Mouse (Mus musculus): ENCODE results near the gene Kctd4. TPM values are rescaled to one million over a fixed set of nuclear protein-coding genes. Genes with fewer than 3 reads are reported as not detected.

Gene Kctd4
- polyA plus RNA-seq, 1 experiment from 2014 or later: 0.29 TPM

DNA sequence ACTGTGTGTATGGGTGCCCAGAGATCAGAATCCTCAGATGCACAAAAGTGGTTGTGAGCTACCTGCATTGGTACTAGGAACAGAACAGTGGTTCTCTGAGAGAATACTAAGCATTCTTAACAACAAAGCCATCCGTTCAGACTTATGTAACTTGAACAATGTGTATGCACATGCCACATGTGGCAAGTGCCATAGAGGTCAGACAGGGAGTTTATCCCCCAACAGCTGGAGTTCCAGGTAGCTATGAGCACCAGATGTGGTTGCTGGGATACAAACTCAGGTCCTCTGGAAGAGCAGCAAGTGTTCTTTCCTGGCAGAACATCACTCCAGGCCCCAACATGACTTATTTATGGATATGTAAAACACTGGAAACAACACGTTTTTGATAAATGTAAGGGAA lies 1.8 kb upstream of the Kctd4 start:
- Histone ChIP-seq H3K4me3 (no peak overlapping the region), H3K27ac (ENCODE audit: poor library complexity, severe bottlenecking) (no peak overlapping the region), H3K9me3 (replicated peaks) (no peaks in the 10 kb centered on the region), H3K9ac (no peak overlapping the region), H3K4me1 (replicated peaks) (no peaks in the 10 kb centered on the region), H3K27me3 (replicated peaks) (no peaks in the 10 kb centered on the region), H3K36me3 (0 out of 2 replicates have a peak, but pooled peaks cover 4% of the 10 kb centered on the region), H3K4me2 (no peak overlapping the region)
- ATAC-seq (ENCODE audit: insufficient number of reproducible peaks, low FRiP score): no peak
- 70% methylated on average over 2 of the region's 2 CpGs for WGBS

GRCm38 (mm10) chr14:75962250-75962649 lies 7.4 kb downstream of the Kctd4 start:
- Histone ChIP-seq H3K4me3 (no peak overlapping the region), H3K27me3 (replicated peaks) (no peaks in the 10 kb centered on the region), H3K27ac (ENCODE audit: poor library complexity, severe bottlenecking) (no peak overlapping the region), H3K9ac (no peak overlapping the region), H3K9me3 (replicated peaks) (no peaks in the 10 kb centered on the region), H3K36me3 (no peaks in the 10 kb centered on the region), H3K4me2 (no peak overlapping the region), H3K4me1 (replicated peaks) (no peaks in the 10 kb centered on the region)
- ATAC-seq (ENCODE audit: insufficient number of reproducible peaks, low FRiP score): no peak
- WGBS: 89% methylated on average over 9 of the region's 9 CpGs

DNA sequence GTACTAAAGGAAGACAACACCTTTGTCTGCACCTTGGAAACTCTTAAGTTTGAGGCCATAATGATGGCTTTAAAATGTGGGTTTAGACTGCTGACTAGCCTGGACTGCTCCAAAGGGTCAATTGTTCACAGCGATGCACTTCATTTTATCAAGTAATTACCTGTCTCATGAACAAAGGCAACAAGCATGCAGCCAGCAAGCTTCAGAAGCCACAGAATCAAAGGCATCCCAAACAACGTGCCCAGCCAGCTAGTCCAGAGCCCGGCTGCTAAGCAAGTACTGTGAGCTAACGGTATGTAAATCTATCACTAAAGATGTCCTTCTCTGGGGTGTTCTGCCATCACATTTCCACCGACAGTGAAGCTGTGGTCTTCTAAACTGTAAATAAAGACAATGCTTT lies 8.4 kb downstream of the Kctd4 start:
- no peaks in the 10 kb centered on the region for H3K9me3 ChIP-seq (replicated peaks)
- 0 out of 2 replicates have a peak, but pooled peaks cover 2% of the 10 kb centered on the region for H3K4me1 ChIP-seq (replicated peaks)
- H3K4me3 ChIP-seq: no peak overlapping the region
- ATAC-seq (ENCODE audit: insufficient number of reproducible peaks, low FRiP score): no peak
- H3K27ac ChIP-seq (ENCODE audit: poor library complexity, severe bottlenecking): no peak overlapping the region
- WGBS: 80% methylated on average over 5 of the region's 5 CpGs
- no peaks in the 10 kb centered on the region for H3K36me3 ChIP-seq
- H3K9ac ChIP-seq: no peak overlapping the region
- no peaks in the 10 kb centered on the region for H3K27me3 ChIP-seq (replicated peaks)
- H3K4me2 ChIP-seq: no peak overlapping the region

DNA sequence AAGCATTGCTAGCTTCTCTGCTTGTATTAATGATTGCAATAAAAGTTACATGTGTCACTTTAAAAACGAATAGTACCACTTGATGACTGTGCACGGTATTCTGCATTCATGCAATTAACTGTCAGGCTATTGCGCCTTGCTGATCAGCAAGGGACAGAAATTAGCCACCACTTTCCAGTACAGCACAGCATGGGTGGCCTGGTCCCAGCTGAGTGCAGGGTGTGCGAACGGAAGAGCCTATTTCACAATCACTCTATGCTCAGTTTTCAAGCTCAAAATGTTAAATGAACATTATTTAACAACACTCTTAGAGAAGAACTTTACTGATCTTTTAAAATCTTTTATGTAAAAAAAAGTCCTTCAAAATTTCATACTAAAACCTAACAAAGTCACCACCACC lies 9.2 kb downstream of the Kctd4 start:
- H3K27me3 ChIP-seq (replicated peaks): no peaks in the 10 kb centered on the region
- WGBS: 85% methylated on average over 5 of the region's 5 CpGs
- H3K4me1 ChIP-seq (replicated peaks): 0 out of 2 replicates have a peak, but pooled peaks cover 2% of the 10 kb centered on the region
- H3K27ac ChIP-seq (ENCODE audit: poor library complexity, severe bottlenecking): no peak overlapping the region
- H3K9me3 ChIP-seq (replicated peaks): no peaks in the 10 kb centered on the region
- H3K4me3 ChIP-seq: no peak overlapping the region
- ATAC-seq (ENCODE audit: insufficient number of reproducible peaks, low FRiP score): no peak
- H3K9ac ChIP-seq: no peak overlapping the region
- no peaks in the 10 kb centered on the region for H3K36me3 ChIP-seq
- H3K4me2 ChIP-seq: no peak overlapping the region

DNA sequence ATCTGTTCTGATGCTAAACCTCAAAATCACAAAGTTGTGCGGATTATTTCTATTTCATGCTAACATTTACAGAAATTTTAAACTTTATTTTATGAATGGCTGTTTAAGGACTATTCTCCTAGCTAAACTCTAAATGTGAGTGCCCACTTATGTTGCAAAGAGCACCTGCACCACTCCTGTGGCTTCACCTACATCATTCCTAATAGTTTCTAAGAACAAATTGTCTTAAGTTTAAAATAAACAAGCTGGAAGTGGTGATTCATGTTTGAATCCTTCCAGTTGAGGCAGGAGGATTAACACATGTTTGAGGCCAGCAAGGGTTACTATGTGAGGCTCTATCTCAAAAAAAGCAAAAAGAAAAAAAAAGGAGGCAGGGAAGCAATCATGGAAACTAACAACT lies 9.6 kb downstream of the Kctd4 start:
- no peak for ATAC-seq (ENCODE audit: insufficient number of reproducible peaks, low FRiP score)
- H3K27ac ChIP-seq (ENCODE audit: poor library complexity, severe bottlenecking): no peak overlapping the region
- no peak overlapping the region for H3K9ac ChIP-seq
- H3K4me2 ChIP-seq: no peak overlapping the region
- 83% methylated on average over 1 of the region's 1 CpGs for WGBS
- H3K27me3 ChIP-seq (replicated peaks): no peaks in the 10 kb centered on the region
- no peak overlapping the region for H3K4me3 ChIP-seq
- H3K4me1 ChIP-seq (replicated peaks): 0 out of 2 replicates have a peak, but pooled peaks cover 2% of the 10 kb centered on the region
- no peaks in the 10 kb centered on the region for H3K9me3 ChIP-seq (replicated peaks)
- no peaks in the 10 kb centered on the region for H3K36me3 ChIP-seq

GRCm38 (mm10) chr14:75967291-75967690 lies 12.5 kb downstream of the Kctd4 start:
- WGBS: 57% methylated on average over 5 of the region's 5 CpGs

DNA sequence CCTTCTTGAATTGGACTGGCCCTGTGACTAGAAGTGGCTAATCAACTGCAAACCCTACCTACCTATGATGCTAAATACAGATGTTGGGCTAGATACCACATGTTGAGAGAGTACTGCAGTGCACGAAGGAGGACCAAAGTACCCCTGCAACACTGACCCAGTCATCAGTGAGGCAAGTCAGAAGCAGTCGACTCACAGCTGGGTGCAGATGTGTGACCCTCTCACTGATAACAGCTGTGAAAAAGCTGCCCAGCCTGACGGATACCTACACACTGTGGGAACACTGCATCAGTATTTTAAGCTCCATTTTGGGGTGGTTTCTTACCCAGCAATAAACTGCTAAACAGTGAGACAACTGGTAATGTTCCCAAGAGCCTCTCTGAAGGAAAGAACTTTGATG lies 21.3 kb downstream of the Kctd4 start:
- no peaks in the 10 kb centered on the region for H3K27me3 ChIP-seq (replicated peaks)
- no peak for ATAC-seq (ENCODE audit: insufficient number of reproducible peaks, low FRiP score)
- no peaks in the 10 kb centered on the region for H3K36me3 ChIP-seq
- no peaks in the 10 kb centered on the region for H3K9me3 ChIP-seq (replicated peaks)
- H3K27ac ChIP-seq (ENCODE audit: poor library complexity, severe bottlenecking): no peak overlapping the region
- 24% methylated on average over 3 of the region's 3 CpGs for WGBS
- H3K4me3 ChIP-seq: no peak overlapping the region
- H3K4me2 ChIP-seq: no peak overlapping the region
- no peak overlapping the region for H3K9ac ChIP-seq
- H3K4me1 ChIP-seq (replicated peaks): no peaks in the 10 kb centered on the region

More at GRCm38 (mm10) chr14:75967291-75967690, 12.5 kb downstream of the Kctd4 start:
- Histone ChIP-seq H3K4me3 (no peak overlapping the region), H3K27ac (ENCODE audit: poor library complexity, severe bottlenecking) (no peak overlapping the region), H3K27me3 (replicated peaks) (no peaks in the 10 kb centered on the region), H3K4me2 (no peak overlapping the region), H3K4me1 (replicated peaks) (0 out of 2 replicates have a peak, but pooled peaks cover 2% of the 10 kb centered on the region), H3K9ac (no peak overlapping the region), H3K9me3 (replicated peaks) (no peaks in the 10 kb centered on the region), H3K36me3 (no peaks in the 10 kb centered on the region)
- no peak for ATAC-seq (ENCODE audit: insufficient number of reproducible peaks, low FRiP score)

GRCm38 (mm10) chr14:75981231-75981630 lies 26.4 kb downstream of the Kctd4 start:
- Histone ChIP-seq H3K27me3 (replicated peaks) (no peaks in the 10 kb centered on the region), H3K4me3 (no peak overlapping the region), H3K4me1 (replicated peaks) (no peaks in the 10 kb centered on the region), H3K4me2 (no peak overlapping the region), H3K9me3 (replicated peaks) (no peaks in the 10 kb centered on the region), H3K27ac (ENCODE audit: poor library complexity, severe bottlenecking) (no peak overlapping the region), H3K9ac (no peak overlapping the region), H3K36me3 (no peaks in the 10 kb centered on the region)
- 87% methylated on average over 3 of the region's 3 CpGs for WGBS
- no peak for ATAC-seq (ENCODE audit: insufficient number of reproducible peaks, low FRiP score)

DNA sequence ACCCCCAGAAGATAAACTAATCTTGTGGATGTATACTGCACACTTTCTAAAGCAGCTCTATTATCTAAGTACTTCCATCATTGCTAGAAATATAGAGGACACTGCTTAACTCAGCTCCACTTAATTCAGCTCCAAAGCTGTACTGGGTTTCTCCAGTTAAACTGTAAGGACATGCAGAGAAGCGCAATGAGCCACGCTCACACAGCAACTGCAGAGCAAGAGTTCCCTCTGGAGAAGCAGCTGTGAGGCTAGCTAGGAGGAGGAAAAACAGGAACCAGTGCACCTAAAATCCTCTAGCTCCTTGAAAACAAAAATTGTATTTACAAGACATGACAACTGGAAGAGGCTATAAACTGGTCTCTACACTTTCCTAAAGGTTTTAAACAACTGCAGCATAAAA lies 29.1 kb downstream of the Kctd4 start:
- Histone ChIP-seq H3K36me3 (0 out of 2 replicates have a peak, but pooled peaks cover 3% of the 10 kb centered on the region), H3K27ac (ENCODE audit: poor library complexity, severe bottlenecking) (no peak overlapping the region), H3K4me1 (replicated peaks) (no peaks in the 10 kb centered on the region), H3K27me3 (replicated peaks) (no peaks in the 10 kb centered on the region), H3K4me2 (no peak overlapping the region), H3K9ac (no peak overlapping the region), H3K9me3 (replicated peaks) (no peaks in the 10 kb centered on the region), H3K4me3 (no peak overlapping the region)
- 91% methylated on average over 2 of the region's 2 CpGs for WGBS
- no peak for ATAC-seq (ENCODE audit: insufficient number of reproducible peaks, low FRiP score)

DNA sequence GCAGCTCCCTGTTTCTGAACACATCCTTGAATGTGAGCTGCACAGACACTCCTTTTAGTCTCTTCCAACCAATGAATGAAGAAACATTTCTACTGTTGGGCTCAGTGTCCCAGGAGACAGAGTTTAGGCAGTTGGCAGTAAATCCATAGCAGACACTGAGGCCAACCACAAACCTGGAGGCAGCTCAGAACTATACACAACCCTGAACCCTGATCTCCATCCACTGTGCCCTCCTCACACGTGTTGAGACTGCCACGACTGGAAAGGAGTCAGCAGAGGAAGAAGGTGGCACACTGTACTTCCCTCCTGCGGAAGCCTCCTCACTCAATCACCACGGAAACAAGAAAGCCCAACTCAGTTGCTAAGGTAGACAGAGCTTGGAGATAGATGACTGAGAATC lies 30.3 kb downstream of the Kctd4 start:
- no peak overlapping the region for H3K4me3 ChIP-seq
- H3K27me3 ChIP-seq (replicated peaks): no peaks in the 10 kb centered on the region
- no peak overlapping the region for H3K27ac ChIP-seq (ENCODE audit: poor library complexity, severe bottlenecking)
- no peaks in the 10 kb centered on the region for H3K9me3 ChIP-seq (replicated peaks)
- 0 out of 2 replicates have a peak, but pooled peaks cover 4% of the 10 kb centered on the region for H3K36me3 ChIP-seq
- no peak overlapping the region for H3K9ac ChIP-seq
- ATAC-seq (ENCODE audit: insufficient number of reproducible peaks, low FRiP score): no peak
- WGBS: 64% methylated on average over 4 of the region's 4 CpGs
- no peaks in the 10 kb centered on the region for H3K4me1 ChIP-seq (replicated peaks)
- H3K4me2 ChIP-seq: no peak overlapping the region

DNA sequence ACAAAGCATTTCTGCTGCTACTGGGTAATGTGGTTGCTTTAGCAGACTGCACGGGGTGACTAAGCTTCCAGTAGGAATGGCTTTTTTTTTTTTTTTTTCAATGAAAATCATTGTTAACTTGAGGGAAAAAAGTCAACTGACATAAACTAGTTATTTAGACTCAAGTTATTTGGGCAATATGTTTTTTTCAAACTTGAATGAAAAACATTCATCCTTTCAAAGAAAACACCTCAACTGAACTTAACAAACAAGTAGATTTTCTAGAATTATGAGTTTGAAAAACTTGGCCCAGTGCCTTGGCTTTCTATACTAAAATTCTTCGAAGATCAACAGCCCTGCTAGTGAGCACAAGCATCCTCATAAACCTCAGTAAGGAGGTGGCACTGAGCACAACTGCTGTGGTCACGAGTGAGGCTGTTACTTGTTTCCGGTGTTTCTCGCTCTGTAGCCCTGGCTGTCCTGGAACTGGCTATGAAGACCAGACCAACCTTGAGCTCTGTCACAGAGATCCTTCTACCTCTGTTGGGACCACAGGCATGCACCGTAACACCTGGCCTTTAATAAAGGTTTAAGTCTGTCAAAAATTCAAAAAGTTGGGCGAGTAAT lies 32.2 kb downstream of the Kctd4 start:
- no peak overlapping the region for H3K4me3 ChIP-seq
- H3K36me3 ChIP-seq: 0 out of 2 replicates have a peak, but pooled peaks cover 4% of the 10 kb centered on the region
- H3K27me3 ChIP-seq (replicated peaks): no peaks in the 10 kb centered on the region
- no peak overlapping the region for H3K27ac ChIP-seq (ENCODE audit: poor library complexity, severe bottlenecking)
- H3K9me3 ChIP-seq (replicated peaks): no peaks in the 10 kb centered on the region
- H3K9ac ChIP-seq: no peak overlapping the region
- 87% methylated on average over 7 of the region's 7 CpGs for WGBS
- H3K4me1 ChIP-seq (replicated peaks): no peaks in the 10 kb centered on the region
- H3K4me2 ChIP-seq: no peak overlapping the region
- no peak for ATAC-seq (ENCODE audit: insufficient number of reproducible peaks, low FRiP score)

- Histone ChIP-seq H3K27ac (ENCODE audit: poor library complexity, severe bottlenecking) (no peak overlapping the region), H3K27me3 (replicated peaks) (no peaks in the 10 kb centered on the region), H3K36me3 (0 out of 2 replicates have a peak, but pooled peaks cover 4% of the 10 kb centered on the region), H3K4me3 (no peak overlapping the region), H3K4me1 (replicated peaks) (no peaks in the 10 kb centered on the region), H3K9ac (no peak overlapping the region), H3K9me3 (replicated peaks) (no peaks in the 10 kb centered on the region), H3K4me2 (no peak overlapping the region)
- ATAC-seq (ENCODE audit: insufficient number of reproducible peaks, low FRiP score): no peak
- 79% methylated on average over 1 of the region's 1 CpGs for WGBS
These were observed 34.4 kb downstream of the Kctd4 start for GRCm38 (mm10) chr14:75989168-75989567.

Measured in heart, embryonic 12.5 days (tissue).